Mouse (Mus musculus) heart, adult 11 months (tissue): ENCODE data around the gene Dnmt3l.

Experiments
- DNase-seq: peaks from one replicate; pipeline ENCODE4 v3.0.0; 2022

Dnmt3l gene

GRCm38 (mm10) chr10:78086444-78087061 lies 44.8 kb downstream of the Dnmt3l start:
- DNase-seq, result peak; percentile 98

- DNase-seq, result peak; percentile 96
Measured at GRCm38 (mm10) chr10:78087101-78087511, 45.4 kb downstream of the Dnmt3l start.

GRCm38 (mm10) chr10:78090246-78090645 lies 48.5 kb downstream of the Dnmt3l start:
- DNase-seq, result peak; percentile 96

- no peak for DNase-seq
Measured at GRCm38 (mm10) chr10:78090706-78091491, 49.2 kb downstream of the Dnmt3l start.

- DNase-seq, result peak; percentile 95
Measured at GRCm38 (mm10) chr10:78091865-78092724, 50.3 kb downstream of the Dnmt3l start.

- no peak for DNase-seq
Measured at GRCm38 (mm10) chr10:78092725-78093029, 50.9 kb downstream of the Dnmt3l start.

GRCm38 (mm10) chr10:78095221-78095620 lies 53.5 kb downstream of the Dnmt3l start:
- peak; percentile 92 for DNase-seq

GRCm38 (mm10) chr10:78095954-78096931 lies 54.5 kb downstream of the Dnmt3l start:
- peak; percentile 98 for DNase-seq

GRCm38 (mm10) chr10:78099860-78100259 lies 58.1 kb downstream of the Dnmt3l start:
- peak; percentile 76 for DNase-seq

GRCm38 (mm10) chr10:78100989-78101780 lies 59.4 kb downstream of the Dnmt3l start:
- DNase-seq, result peak; percentile 92

GRCm38 (mm10) chr10:78104555-78105490 lies 63.1 kb downstream of the Dnmt3l start:
- DNase-seq, result peak; percentile 96

GRCm38 (mm10) chr10:78105548-78105947 lies 63.8 kb downstream of the Dnmt3l start:
- DNase-seq, result peak; percentile 94
